Mouse (Mus musculus) frontal cortex, postnatal 36 days (tissue): ENCODE data around the gene Phf12.

Source experiments
- DNase-seq, 2 experiments: peaks; one replicate each; pipeline ENCODE4 v3.0.0; 2022; ENCODE audit warnings: low spot score in 2 of 2

The Phf12 gene

DNA sequence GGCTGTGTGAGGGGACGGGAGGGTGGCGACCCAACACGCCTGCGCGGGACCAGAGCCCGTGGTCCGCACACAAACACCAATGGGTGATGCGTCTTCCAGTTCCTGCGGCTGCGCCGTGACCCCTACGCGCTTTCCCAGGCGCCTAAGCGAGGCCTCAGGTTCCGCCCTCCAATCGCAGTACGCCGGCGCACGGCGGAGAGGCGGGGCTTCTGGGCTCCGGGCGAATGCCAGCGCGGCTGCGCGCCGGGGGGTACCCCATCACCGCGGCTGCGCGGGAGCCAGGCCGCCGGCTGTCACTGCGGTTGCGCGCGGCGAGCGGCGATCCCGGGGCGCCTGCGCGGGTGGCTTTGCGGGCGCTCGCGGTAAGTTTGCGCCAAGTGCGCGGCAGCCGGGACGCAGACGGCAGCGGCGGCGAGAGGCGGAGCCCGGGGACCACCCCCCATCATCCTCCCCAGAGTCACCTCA is at the start of gene Phf12:
TSS of gene Phf12 (plus strand) at position 314 of the 465 bp plus-strand sequence.
- peak; percentile 100 for DNase-seq

DNA sequence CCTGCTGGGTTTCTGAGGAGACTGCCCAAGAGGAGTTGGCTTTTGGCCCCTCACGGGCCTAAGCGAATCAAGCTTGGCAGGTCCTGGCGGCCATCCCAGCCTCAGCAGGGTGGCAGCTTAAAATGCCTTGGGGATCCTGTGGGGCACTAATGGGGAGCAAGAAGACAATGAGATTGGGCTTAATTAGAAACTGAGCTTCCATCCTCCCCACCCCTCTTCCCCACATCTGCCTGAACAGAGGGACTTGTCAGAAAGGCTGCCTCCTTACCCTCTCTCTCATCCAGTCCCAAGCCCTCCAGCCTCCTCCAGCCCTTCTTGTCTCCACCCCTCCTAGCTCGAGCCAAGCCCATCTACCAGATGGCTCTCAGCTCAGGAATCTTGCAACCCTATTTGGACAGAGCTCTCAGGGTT is 48.4 kb upstream of the Phf12 start:
- DNase-seq, result no peak

DNA sequence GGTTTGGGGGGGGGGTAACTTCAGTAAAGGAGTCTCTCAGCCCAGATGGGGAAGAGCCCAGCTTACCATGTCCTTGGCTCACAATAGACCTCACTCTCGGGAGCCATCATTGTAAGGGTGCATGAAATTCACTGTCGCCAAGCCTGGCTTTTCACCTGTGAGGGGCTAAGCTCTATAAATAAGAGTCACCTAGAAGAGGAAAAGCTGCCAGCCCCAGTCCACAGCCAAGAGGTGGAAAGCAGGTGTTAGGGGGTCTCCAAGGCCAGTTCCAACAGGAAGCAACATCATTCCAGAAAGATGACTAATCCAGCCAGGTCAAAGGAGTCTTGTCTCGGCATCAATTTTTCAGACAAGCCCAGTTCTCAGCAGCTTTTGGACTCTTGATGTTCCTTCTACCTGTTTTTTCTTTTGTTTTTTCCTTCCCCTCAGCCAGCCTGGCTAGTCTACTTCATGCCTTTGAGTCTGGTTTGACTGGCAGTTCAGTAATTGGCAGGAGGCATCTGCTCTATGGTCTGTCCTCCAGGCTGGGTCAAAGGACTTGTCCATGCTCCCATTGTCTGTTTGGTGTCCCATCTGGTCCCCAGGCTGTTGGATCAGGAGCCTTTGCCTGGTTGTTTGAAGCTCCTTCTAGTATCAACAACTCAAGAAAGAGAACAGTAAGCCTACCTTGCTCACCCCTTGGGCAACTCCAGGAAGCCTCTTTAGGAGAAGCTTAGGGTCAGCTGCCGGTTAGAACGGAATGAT is 47.8 kb upstream of the Phf12 start:
- no peak for DNase-seq

DNA sequence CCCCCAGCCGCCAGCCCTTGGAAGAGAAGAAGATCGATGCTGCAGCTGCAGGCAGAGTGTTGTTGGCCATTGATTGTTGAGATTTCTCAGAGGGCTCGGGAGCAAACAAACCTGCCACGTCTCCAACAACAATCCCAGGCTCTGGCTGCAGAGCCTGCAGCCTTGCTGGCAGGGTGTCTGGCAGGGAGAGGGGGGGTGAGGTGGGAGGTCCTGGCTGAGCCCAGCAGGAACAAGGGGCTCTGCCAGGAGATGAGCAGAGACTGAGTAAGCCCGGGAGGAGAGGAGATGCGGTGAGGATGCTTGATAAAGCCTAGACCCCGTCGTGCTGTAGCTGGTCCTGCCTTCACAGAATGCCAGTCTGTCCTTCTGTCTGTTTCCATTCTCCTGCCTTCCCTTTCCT is 45.7 kb upstream of the Phf12 start:
- DNase-seq, result no peak

DNA sequence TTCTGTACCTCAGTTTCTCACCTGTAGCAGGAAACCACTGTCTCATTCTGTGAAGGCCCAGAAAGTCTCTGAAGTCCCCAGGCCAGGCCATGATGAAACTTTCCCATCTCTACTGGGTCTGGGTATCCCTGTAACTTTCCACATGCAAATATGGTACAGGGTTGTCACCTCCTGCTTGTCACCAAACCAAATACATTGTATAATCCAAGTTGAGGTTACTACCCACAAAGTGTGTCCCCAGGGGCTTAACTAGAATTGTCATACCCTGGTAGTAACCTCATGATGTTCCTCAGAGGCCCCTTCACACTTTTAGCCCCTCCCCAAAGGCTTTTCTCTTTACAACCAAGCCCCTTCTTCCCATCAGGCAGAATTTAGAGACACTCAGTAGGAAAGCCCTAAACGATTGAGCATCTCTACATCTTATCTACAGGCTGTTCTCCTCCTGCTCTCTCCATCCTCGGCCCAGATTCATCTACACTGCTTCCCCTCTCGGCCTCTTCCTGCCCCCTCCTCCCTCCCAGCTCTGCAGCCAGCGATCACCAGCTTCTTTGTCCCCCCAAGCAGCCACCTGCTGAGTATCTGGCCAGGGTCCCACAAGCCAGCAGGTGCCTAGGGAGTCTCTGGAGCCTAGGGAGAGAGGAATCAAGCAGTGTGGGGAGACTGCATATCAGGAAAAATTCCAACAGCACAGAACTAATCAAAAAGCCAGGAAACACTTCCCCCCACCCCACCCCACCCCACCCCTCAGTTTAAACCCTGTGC is 44.7 kb upstream of the Phf12 start:
- no peak for DNase-seq

DNA sequence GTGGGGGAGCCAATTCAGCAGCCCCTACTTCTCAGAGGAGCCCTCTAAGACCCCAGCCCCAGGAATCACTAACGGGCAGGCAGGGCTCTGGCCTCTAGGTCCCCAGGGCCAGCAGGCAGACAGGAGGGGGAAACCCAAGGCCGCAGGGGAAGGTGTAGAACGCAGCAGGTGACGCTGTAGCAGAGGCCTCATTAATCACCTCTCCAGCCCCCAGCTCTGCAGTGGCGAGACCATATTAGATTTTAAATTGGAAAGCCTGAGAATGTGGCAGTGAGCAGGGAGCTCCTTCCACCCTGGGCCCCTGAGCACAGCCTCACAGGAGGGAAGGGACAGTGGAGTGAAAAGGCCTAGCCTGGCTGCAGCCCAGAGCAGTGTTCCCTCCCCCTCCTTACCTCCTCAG is 40.3 kb upstream of the Phf12 start:
- no peak for DNase-seq

DNA sequence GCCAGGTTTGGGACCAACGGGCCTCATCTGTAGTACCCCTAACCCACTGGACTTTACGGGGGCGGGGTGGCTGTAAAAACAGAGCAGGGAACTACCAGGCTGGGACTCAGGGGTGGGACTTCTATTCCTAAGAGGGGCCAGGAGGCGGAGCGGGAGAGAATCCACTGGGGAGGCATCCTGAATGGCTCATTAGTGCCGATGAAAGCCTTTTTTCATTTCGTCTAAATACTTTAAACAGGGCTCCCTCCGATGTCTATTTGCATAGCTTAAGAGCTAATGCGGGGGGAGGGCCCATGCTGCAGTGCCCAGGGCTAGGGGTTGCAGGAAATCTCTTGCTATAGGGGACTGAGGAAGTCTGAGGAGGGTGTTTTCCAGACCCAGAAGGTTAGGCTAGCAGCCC is 34.7 kb upstream of the Phf12 start:
- DNase-seq, result no peak

DNA sequence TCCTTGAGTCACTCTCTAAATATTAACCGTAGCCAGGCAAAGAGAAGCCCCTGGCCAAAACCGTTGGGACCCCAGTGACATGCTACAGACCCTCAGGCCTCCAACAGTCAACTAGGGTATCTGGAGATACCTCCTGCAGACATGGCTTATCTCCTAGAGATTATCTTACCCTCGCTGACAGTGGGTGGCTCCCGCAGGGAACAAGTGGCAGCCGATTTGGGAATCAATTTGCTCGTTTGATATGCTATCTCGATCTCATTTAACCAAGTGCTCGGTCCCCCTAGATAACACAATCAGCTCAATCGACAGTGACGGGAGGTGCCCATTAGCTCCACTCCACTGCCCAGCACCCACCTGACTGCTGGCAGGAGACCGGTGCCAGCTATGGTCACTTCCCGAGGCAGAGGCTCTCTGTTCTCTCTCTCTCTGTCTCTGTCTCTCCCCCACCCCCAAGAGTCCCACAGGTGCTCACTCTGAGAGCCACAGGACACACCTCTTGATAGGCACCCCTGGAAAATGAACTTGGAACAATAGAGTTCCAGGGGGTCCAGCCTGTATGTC is 32.3 kb upstream of the Phf12 start:
- DNase-seq, result no peak

DNA sequence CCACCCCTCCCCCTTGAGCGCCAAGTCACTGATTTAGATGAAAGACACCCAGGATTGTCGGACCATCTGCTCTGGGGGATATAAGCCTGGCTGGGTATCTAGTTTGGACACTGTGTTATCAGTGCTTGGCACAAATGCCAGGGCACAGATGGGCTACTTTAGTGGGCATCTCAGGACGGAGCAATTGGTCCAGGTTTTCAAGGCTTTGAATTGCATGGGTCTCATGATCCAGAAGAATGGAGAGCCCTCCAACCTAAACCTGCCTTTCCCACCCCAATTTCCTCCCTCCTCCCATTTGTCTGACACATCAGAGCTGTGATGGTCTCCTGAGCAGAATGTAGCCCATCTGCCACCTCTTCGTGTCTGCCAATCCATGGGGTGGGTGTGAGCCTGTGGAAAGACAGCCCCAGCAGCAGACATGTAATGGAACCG is 31.7 kb upstream of the Phf12 start:
- DNase-seq, result peak; percentile 62 to 72

DNA sequence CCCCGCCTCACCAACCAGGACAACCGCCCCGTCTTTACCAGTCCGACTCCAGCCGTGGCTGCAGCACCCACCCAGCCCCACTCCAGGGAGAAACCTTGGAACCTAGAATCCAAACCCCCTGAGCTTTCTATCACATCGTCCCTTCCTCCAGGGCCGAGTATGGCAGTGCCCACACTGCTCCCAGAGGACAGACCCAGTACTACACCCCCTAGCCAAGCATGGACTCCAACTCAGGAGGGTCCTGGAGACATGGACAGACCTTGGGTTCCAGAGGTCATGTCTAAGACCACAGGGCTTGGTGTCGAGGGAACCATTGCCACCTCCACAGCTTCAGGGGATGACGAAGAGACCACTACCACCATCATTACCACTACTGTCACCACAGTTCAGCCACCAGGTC is 28.9 kb upstream of the Phf12 start:
- no peak for DNase-seq

DNA sequence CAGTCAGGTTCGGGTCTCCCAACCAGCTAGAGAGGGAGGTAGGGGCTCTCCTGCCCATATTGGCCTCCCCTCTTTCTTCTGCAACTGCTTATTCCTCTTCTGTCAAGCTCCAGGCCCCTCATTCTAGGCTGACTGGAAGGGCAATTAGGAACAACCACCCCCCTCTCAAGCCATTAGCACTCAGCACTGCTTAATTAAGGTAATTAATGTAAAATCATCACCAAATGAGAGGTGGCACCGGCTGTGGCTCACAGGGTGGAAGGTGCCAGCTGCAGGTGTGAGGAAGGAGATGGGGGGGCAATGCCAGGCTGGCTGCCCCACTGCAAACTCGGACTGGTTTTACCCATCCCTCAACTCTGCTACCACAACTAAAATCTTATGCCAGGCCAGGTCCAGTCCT is 26.1 kb upstream of the Phf12 start:
- no peak for DNase-seq

DNA sequence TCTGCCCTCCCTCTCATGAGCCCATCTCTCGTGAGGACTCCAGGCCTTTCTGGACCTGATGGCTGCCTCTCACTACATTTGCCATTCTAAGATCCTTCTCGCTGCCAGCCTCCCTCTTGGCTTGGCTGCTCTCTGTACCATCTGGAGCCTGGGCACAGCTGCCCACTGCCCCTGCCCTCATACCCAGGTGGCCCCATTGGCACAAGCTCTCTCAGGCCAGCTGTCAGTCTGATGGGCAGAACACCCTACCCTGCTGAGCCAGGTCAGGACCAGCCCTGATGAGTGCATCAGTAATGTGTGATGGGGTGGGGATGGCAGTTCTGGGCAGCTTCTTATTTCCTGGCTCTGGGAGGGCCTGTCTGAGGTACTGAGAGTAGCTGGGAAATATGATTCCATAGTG is 24.3 kb upstream of the Phf12 start:
- DNase-seq, result no peak

DNA sequence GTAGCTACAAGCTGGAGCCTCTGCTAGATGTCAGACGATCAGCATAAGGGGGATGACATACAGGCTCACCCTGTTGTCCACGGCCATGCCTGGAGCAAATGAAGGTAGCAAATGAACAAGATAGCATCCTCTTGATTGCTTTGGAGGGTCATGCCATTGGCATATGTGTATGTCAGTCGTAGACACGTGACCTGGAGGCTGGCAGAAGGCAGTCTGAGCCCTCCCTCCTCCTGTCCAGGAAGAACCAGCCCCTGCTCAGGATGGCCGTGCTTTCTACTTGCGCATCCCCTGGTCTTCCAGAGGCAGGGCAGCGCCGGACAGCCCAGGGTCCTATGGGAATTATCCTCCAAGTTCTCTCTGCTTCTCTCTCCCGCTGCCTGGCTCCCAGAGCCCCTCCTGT is 23.6 kb upstream of the Phf12 start:
- DNase-seq, result no peak

DNA sequence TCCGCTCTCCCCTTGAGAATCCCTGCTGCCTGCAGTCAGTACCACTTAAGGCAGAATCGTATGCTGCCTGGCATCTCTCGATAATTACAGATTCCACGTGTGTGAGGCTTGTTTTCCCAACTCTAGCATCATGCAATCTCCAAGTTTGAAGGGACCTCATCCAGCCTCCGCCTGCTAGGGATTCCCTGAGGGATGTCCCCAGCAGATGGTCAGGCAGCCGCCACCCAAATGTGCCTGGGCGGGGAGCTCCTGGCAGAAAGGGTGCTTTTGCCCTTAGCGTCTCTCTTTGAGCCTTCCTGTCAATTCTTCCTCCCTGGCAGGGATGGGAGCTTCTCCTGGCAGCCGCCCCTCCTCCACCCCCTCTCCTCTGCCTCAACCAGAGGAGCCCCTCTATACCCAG is 22.4 kb upstream of the Phf12 start:
- DNase-seq, result peak; percentile 68 to 83

DNA sequence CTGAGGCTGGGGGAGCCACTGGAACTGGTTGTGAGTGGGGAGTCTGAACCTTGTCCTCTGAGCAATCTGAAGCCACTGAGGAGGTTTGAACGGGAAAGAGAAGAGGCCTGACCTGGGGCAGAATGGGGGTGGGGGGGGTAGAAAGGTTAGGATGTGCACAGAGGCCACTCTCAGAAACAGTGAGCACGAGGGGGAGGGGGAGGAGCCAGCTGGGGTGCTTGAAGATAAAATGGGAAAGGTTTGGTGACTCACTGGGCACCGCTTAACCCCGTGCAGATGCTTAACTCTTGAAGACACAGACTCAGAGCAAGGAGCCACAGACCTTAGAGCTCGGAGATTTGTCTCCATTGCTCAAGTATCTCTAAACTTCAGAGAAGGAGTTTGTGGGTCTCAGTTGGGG is 21.7 kb upstream of the Phf12 start:
- DNase-seq, result no peak

DNA sequence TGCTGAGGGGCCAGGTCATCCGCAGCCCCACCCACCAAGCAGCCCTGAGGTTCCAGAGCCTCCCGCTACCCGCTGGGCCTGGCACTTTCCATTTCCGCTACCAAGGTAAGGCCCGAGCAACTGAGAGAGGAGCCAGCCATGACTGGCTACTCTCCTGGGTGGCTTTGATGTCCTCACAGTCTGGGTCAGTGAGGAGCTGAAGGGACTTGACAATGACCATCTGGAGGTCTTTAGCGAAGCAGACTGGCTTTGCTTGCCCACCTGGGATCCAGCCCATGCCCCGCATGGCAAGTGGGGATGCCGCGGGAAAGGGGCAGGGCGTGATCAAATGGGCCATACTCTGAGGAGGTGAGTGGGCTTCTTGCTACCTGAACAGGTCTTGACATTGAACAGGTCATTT is 19.6 kb upstream of the Phf12 start:
- no peak for DNase-seq

DNA sequence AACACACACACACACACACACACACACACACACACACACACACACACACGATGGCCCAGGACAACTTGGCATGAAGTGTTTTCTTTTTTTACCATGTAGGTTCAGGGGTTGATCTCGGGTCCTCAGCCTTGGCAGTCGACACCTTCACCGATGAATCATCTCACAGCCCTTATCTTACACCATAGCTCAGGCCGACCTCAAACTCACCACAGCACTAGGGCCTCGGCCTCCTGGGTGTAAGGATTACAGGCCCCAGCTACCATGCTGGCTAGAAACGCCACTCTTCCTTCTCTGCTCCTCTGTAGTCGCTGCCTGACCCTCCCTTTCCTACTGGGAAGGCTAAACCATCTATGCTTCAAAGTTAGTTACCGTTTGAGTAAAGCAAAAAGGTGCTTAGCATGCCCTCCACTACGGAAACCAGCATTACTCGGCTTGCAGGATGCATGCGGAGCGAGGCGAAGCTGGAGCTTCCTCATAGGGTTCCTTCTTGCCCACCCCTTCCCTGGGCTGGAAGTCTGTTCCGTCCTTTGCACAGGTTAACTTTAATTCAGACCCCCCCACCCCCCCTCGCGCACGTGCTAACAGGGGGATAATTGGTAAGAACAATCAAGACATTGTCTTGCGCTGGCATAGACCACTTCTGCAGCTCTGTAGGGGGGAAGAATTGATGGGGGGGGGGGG is 18.0 kb upstream of the Phf12 start:
- no peak for DNase-seq

DNA sequence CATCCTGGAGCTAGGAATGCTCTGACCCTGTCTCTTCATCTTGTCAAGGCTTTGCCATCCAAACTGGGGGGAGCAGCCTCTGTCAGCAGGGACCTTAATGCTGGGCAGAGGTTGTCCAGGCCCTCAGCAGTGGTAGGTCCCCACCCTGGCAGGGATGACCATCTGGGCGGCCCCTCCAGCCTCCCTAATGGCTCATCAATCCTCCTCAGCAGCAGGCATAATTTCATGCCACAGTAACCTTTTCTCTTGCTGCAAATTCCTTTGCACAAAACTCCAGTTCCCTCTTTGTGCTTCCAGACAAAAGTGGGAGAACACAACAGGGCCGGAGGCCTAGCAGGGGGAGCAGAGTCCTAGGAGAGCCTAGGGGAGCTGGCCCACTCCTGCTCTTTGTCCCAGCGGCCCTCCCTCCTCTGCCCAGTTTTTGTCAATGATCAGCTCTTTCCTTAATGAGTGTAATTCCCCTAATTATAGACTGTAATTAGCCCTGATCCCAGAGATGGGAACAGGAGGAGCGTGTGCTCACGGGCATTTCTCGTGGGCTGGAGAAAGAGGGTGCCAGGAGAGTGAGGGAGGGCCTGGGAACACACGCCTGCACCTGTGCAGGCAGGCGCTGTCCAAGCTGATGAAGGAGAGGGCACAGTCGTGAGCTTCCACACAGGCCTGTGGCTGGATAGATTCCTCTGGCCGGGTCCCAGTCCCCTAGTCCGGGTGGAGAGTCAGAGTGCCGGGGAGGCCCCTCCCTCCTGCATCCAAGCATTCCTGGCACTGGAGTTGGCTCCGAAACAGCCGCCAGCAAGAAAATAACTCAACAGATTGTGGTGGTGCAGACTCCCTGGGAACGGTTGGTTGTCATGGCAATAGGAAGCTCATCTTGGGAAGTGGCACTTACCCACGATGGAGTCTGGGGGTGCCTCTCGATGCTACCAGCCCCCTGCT is 17.2 kb upstream of the Phf12 start:
- peak; percentile 87 to 92 for DNase-seq

DNA sequence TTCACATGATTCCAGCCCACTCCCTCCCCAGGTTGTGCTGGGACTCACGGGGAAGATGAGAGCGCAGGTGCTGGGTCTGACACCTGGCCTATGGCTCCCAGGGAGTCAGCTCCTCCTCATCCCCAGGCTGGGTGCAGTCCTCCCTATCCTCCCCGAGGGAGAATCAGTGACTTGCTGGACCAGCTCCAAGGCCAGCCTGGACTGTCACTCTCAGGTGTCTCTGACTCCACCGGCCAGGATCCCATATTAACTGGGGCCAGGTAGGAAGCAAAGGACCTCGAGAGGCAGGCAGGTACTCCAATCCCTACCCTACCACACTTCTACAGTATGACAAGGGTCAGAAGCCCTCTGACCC is 16.5 kb upstream of the Phf12 start:
- DNase-seq, result no peak

DNA sequence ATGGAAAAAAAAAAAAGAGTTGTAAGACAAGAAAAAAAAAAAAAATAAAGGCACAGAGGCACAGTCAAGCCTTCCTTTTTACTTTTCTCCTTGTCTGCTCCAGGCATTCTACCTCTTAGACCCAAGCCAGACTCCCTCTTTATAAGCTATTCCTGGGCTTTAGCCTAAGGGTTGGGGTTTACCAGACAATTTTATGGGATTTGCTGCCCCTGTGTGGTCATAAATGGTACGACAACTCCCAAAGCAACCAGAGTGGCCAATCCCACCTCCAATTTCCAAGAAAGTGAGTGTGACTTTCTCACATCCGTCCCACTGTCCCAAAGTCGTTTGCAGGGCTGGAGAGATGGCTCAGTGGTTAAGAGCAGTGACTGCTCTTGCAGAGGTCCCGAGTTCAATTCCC is 15.4 kb upstream of the Phf12 start:
- peak; percentile 78 to 90 for DNase-seq

DNA sequence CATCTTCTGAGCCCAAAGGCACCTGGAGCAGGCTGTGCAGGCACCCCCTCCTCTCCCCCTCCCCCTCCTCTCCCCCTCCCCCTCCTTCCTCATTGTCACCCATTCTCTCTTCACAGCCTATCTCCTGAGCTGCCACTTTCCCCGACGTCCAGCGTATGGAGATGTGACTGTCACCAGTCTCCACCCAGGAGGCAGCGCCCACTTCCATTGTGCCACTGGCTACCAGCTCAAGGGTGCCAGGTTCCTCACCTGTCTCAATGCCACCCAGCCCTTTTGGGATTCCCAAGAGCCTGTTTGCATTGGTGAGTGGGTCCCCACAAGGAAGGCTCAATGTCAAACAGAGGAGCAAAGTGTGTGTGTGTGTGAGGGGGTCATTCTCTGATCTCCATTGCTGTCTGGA is 13.8 kb upstream of the Phf12 start:
- no peak for DNase-seq
